Comparison of ENCODE assay signal across 8 mouse cellular contexts in the genomic region with DNA sequence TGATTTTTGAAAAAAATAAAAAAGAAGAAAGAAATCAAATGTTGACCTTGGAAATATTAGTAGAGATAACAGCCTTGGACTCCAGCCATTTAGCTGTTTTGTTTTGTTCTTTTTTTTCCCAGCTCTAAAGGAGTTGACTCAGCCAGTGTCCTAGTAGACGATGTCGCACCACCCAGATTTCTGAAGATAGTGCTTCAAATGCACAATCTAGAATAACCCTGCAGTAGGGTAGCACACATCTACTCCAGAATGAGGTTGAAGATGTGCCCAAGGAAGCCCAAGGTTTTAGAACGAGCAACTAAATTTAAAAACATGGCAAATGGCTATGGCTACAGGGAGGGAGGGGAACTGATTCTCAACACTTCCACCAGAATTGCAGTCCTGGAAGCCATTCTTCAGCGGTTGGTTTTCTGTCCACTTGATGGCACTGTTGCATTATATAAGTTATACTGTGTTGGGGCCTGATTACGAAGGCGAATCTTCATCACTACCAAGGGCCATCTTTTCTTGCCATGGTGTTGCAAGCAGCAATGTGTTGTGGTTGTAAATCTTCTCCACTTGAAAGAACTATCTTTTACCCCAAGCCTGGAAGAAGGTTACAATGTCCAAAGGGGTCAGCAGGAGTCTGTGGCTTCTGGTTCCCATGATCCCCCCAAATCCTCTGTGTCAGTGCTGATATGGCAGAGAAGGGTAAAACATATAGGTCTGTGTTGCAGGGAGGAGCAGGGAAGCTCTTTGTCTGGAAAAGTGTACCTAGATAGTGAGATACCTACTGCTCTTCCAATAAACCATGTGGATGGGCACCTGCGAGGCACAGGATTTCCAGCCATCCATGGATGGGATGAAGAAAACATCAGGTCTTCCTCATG.
DNase-seq lines count a peak whose midpoint lies in the region.

No protein-coding gene starts in this region.

- DNase-seq in urinary bladder, adult 18-20 months (ENCODE audit: low spot score in 2 of 2) = peak; percentile 4 to 9
- DNase-seq in urinary bladder, adult 2 months (ENCODE audit: low spot score) = no peak
- peak; percentile 75 for DNase-seq in embryo, embryonic 10 days (ENCODE audit: low spot score)
- peak; percentile 66 to 74 for DNase-seq in heart, postnatal 10 days
- peak; percentile 52 to 71 for DNase-seq in kidney, postnatal 36 days
- DNase-seq in lung, postnatal 10 days = peak; percentile 54
- peak; percentile 69 to 73 for DNase-seq in right cerebral cortex, postnatal 10 days (ENCODE audit: low spot score in 2 of 2)
- DNase-seq in B cell, adult 2 months = no peak

- intact Hi-C loops in heart, postnatal 10 days (cut with DNase I) = loop anchor here (1.0 to 5.0 kb wide), 4 partner anchors 224 to 1095 kb away; no protein-coding TSS in a partner anchor

Comparison
In these comparisons a context has a peak if more than half of its experiments do, and no peak if none do; other contexts are left out.
1. DNase-seq: peak in urinary bladder, adult 18-20 months (2 of 2), embryo, embryonic 10 days (single experiment), heart, postnatal 10 days (2 of 2), kidney, postnatal 36 days (2 of 2), lung, postnatal 10 days (single experiment) and right cerebral cortex, postnatal 10 days (2 of 2); none in urinary bladder, adult 2 months (single experiment) and B cell, adult 2 months (0 of 2).